Mouse (Mus musculus) erythroid progenitor cell, adult 5-6 weeks (primary cell): Measurements from ENCODE around the gene Tnip2. TPM values are rescaled to one million over a fixed set of nuclear protein-coding genes. Genes with fewer than 3 reads are reported as not detected.
A peak's percentile ranks its signal among the peaks of the same experiment; 100 is the strongest.

Experiments used
- ATAC-seq: replicated peaks from 2 replicates; pipeline ENCODE4 v1.8.0; 2016; ENCODE audit warnings: moderate number of reproducible peaks, mild to moderate bottlenecking, moderate TSS enrichment, inconsistent platforms; ENCODE audit not compliant: poor library complexity, low FRiP score, severe bottlenecking
- total RNA-seq, 2 experiments: library from RNA; stranded (forward) in 1 of 2; stranded (reverse) in 1 of 2; fragments of 150-400 nt in 1 of 2; fragments of 186-747, 209-891 nt in 1 of 2; gene quantifications; 2 replicates each; pipeline versions ENCODE4 v1.2.3 to v1.2.4; 2015 to 2017; ENCODE audit warnings: low replicate concordance in 2 of 2

The Tnip2 gene
- total RNA-seq, 2 experiments from 2014 or later: 0.23 TPM; not detected in 1

- ATAC-seq: peak; percentile 86
These were observed 45.6 kb downstream of the Tnip2 start for GRCm38 (mm10) chr5:34468039-34468775.

GRCm38 (mm10) chr5:34466648-34467047 is 47.1 kb downstream of the Tnip2 start:
- ATAC-seq: no peak

- no peak for ATAC-seq
These were observed 47.7 kb downstream of the Tnip2 start for GRCm38 (mm10) chr5:34466079-34466478.

- ATAC-seq: no peak
These were observed 52.0 kb downstream of the Tnip2 start for GRCm38 (mm10) chr5:34461841-34462240.

GRCm38 (mm10) chr5:34461294-34461693 is 52.5 kb downstream of the Tnip2 start:
- no peak for ATAC-seq

- no peak for ATAC-seq
These were observed 54.8 kb downstream of the Tnip2 start for GRCm38 (mm10) chr5:34458994-34459393.

- no peak for ATAC-seq
These were observed 67.6 kb downstream of the Tnip2 start for GRCm38 (mm10) chr5:34446207-34446606.

Other genes starting within 250 kb of the Tnip2 start
- gene Zfyve28, start 225.5 kb downstream of the Tnip2 start, total RNA-seq (2015; ENCODE audit: low replicate concordance): not detected in 2 replicates
- 0.30 TPM in 1 of 2 replicates, not detected in the other for gene Zfyve28, start 225.5 kb downstream of the Tnip2 start, total RNA-seq (2017; ENCODE audit: low replicate concordance)
- gene Cfap99, start 225.4 kb downstream of the Tnip2 start, total RNA-seq (2015; ENCODE audit: low replicate concordance): not detected in 2 replicates
- gene Cfap99, start 225.4 kb downstream of the Tnip2 start, total RNA-seq (2017; ENCODE audit: low replicate concordance): not detected in 2 replicates
- 105 and 141 TPM in 2 replicates for gene Rnf4, start 177.7 kb downstream of the Tnip2 start, total RNA-seq (2015; ENCODE audit: low replicate concordance)
- 134 and 143 TPM in 2 replicates for gene Rnf4, start 177.7 kb downstream of the Tnip2 start, total RNA-seq (2017; ENCODE audit: low replicate concordance)
- gene Fam193a, start 144.1 kb downstream of the Tnip2 start, total RNA-seq (2015; ENCODE audit: low replicate concordance): 59.1 and 67.1 TPM in 2 replicates
- gene Fam193a, start 144.1 kb downstream of the Tnip2 start, total RNA-seq (2017; ENCODE audit: low replicate concordance): 48.8 and 89.6 TPM in 2 replicates
- 1.7 and 4.3 TPM in 2 replicates for gene Sh3bp2, start 11.8 kb upstream of the Tnip2 start, total RNA-seq (2015; ENCODE audit: low replicate concordance)
- gene Sh3bp2, start 11.8 kb upstream of the Tnip2 start, total RNA-seq (2017; ENCODE audit: low replicate concordance): 3.9 and 6.0 TPM in 2 replicates
- 547 and 570 TPM in 2 replicates for gene Add1, start 59.7 kb upstream of the Tnip2 start, total RNA-seq (2015; ENCODE audit: low replicate concordance)
- 969 and 1,003 TPM in 2 replicates for gene Add1, start 59.7 kb upstream of the Tnip2 start, total RNA-seq (2017; ENCODE audit: low replicate concordance)
- gene Mfsd10, start 123.2 kb upstream of the Tnip2 start, total RNA-seq (2015; ENCODE audit: low replicate concordance): 24.9 and 32.7 TPM in 2 replicates
- 11.7 and 13.5 TPM in 2 replicates for gene Mfsd10, start 123.2 kb upstream of the Tnip2 start, total RNA-seq (2017; ENCODE audit: low replicate concordance)
- 5.9 and 15.5 TPM in 2 replicates for gene Nop14, start 146.2 kb upstream of the Tnip2 start, total RNA-seq (2015; ENCODE audit: low replicate concordance)
- 7.2 and 12.1 TPM in 2 replicates for gene Nop14, start 146.2 kb upstream of the Tnip2 start, total RNA-seq (2017; ENCODE audit: low replicate concordance)
- 1.7 TPM in 1 of 2 replicates, not detected in the other for gene Grk4, start 146.4 kb upstream of the Tnip2 start, total RNA-seq (2015; ENCODE audit: low replicate concordance)
- 0.26 TPM in 1 of 2 replicates, not detected in the other for gene Grk4, start 146.4 kb upstream of the Tnip2 start, total RNA-seq (2017; ENCODE audit: low replicate concordance)
- gene Htt, start 247.7 kb upstream of the Tnip2 start, total RNA-seq (2015; ENCODE audit: low replicate concordance): 31.7 and 38.6 TPM in 2 replicates
- gene Htt, start 247.7 kb upstream of the Tnip2 start, total RNA-seq (2017; ENCODE audit: low replicate concordance): 31.8 and 47.7 TPM in 2 replicates